Mouse (Mus musculus) large intestine, adult 2 months (tissue): ENCODE results near the gene Abcc2. TPM values are rescaled to one million over a fixed set of nuclear protein-coding genes. Genes with fewer than 3 reads are reported as not detected.

Experiments used
- DNase-seq: peaks from one replicate; pipeline ENCODE4 v3.0.0-alpha.2; 2012; ENCODE audit warnings: low read depth, low spot score
- WGBS: fragments of 180-500 bp; shearing (Covaris S2); methylation state at CpG from one replicate; pipeline ENCODE4 v1.1.7; 2018; 5-methylcytosine and 5-hydroxymethylcytosine counted together
- polyA plus RNA-seq: library from polyadenylated mRNA; depleted of rRNA; stranded (reverse); fragments of >200 nt; gene quantifications from 2 replicates; pipeline ENCODE4 v1.2.3, GENCODE M21; 2012; rRNA removed

Gene Abcc2
- polyA plus RNA-seq, 1 experiment, result 6.2 TPM

DNA sequence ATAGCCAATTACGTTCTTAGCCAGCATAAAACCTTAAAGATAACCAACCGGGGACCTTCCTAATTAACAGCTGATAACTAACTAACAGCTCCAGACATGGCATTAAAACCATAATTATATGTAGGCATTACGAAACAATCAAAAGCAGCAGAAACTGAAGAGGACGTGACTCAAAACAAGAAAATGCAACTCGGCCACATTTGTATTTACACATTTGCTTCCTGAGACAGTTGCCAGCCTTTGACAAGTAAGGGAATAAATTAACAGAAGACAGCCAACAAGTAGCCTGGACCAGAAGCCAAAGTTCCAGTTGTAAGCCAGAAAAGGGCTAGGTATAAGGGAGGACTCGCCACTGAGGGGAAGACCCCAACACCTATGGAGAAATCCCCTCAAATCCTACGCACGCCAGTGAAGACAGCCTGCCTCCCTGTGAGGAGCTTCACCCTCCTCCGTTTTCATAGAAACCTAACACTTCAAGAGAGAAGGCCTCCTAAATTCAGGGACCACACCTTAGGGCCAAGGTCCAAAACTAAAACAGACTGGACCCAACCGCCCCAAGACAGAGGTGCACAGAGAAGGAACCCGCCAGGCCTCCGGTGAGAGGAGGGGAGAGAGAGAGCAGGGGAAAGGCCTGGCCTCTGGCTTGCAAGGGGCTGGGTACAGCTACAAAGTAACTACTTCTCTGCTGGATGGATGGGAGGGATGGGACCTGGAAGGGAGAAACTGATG lies 104.5 kb downstream of the Abcc2 start:
- DNase-seq, result no peak
- 20% methylated on average over 12 of the region's 12 CpGs for WGBS

DNA sequence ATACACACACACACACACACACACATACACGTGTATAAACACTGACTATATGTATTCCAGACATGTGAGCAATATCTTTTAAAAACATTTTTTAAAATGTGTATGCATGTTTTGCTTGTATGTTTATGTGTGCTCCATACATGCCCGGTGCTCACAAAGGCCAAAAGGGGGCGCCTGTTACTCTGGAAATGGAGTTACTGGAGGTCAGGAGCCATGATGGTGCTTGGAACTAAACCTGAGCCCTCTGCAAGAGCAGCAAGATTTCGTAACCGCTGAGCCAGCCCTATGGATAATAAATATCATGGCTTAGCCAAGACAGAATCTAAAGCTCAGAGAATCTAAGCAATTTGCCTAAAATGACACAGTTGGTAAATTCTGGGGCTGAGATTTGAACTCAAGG lies 105.2 kb downstream of the Abcc2 start:
- 29% methylated on average over 5 of the region's 5 CpGs for WGBS
- no peak for DNase-seq

DNA sequence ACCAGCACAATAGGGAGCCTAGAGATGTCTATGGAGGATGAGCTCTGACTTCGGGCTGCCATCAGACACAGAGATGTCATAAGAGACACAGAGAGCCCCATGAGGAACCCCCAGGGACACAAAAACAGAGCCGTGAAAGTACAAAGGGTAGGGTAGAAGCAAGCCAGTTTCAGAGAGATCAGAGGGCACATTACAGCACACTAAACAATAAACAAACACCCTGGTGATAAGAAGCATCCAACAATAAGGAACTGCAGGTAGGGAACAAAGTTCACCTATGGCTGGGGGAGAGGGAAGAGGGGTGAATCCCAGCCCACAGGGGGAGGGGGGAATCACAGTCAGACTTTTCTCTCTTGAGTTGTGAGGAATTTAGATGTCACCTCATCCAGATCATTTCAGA lies 105.7 kb downstream of the Abcc2 start:
- 36% methylated on average over 2 of the region's 2 CpGs for WGBS
- DNase-seq, result no peak

Other genes starting within 250 kb of the Abcc2 start
- 9.1 and 11.7 TPM in 2 replicates for gene Nkx2-3, start 169.9 kb upstream of the Abcc2 start, polyA plus RNA-seq
- 66.6 and 94.4 TPM in 2 replicates for gene Slc25a28, start 107.3 kb upstream of the Abcc2 start, polyA plus RNA-seq
- 9.6 and 26.0 TPM in 2 replicates for gene Entpd7, start 92.5 kb upstream of the Abcc2 start, polyA plus RNA-seq
- gene Cutc, start 29.2 kb upstream of the Abcc2 start, polyA plus RNA-seq, result 9.2 and 9.3 TPM in 2 replicates
- 13.0 and 15.8 TPM in 2 replicates for gene Cox15, start 29.2 kb upstream of the Abcc2 start, polyA plus RNA-seq
- 42.1 and 59.0 TPM in 2 replicates for gene Dnmbp, start 158.0 kb downstream of the Abcc2 start, polyA plus RNA-seq
- gene Cpn1, start 204.4 kb downstream of the Abcc2 start, polyA plus RNA-seq, result 1.4 and 2.4 TPM in 2 replicates
- 0.48 and 1.1 TPM in 2 replicates for gene Cyp2c23, start 247.0 kb downstream of the Abcc2 start, polyA plus RNA-seq